Mouse (Mus musculus) left cerebral cortex, adult 18-20 months (tissue): Measurements from ENCODE around the gene Trabd2b. TPM values are rescaled to one million over a fixed set of nuclear protein-coding genes. Genes with fewer than 3 reads are reported as not detected.

Source experiments
- DNase-seq, 2 experiments: peaks; one replicate each; pipeline ENCODE4 v3.0.0; 2021 to 2022; ENCODE audit warnings: low spot score in 2 of 2, mixed read lengths in 1 of 2
- total RNA-seq, 2 experiments: library from RNA; stranded (reverse); gene quantifications; 2 replicates each; pipeline ENCODE4 v1.2.3; 2021

Trabd2b gene
- total RNA-seq, 2 experiments from 2014 or later, result 5.2 to 5.4 TPM

DNA sequence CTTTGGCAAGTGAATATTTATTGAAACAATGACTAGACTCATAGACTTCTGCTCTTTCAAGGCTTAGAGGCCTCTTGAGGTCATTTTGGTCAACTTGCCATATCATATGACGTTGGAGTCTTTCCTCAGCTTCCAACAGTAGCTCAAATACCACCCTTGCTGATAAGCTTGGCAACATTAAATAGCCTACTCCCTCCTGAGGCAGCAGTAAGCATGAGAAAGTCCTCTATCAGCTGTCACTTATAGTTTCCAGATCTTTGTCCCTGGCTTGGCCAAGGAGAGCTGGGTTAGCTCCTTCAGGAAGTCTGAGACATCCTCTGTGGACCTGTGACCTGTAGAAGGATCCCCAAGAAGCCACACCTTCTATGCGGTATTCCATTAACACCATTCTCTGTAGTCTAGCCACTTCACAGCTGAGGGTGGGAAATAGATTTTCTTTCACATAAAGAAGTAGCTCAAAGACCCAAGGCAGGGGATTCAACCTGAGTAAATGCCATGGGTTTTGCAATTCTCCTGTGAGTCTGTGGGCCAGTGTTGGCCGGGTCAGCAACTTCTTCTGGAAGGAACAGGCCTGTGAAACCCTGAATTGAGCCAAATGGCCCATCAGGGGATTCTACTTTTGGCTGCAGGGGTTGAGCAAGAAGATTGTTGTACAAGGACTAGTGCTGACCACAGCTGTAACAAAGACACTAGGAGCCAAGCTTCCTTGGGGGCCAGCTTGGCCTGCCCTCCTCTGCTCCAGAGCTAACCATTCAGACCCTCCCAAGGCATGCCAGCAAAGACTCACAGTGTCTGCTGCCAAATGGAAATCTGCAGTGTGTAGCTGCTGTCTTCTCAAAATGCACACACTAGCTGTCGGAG, 127.6 kb downstream of the Trabd2b start:
- no peak for DNase-seq

DNA sequence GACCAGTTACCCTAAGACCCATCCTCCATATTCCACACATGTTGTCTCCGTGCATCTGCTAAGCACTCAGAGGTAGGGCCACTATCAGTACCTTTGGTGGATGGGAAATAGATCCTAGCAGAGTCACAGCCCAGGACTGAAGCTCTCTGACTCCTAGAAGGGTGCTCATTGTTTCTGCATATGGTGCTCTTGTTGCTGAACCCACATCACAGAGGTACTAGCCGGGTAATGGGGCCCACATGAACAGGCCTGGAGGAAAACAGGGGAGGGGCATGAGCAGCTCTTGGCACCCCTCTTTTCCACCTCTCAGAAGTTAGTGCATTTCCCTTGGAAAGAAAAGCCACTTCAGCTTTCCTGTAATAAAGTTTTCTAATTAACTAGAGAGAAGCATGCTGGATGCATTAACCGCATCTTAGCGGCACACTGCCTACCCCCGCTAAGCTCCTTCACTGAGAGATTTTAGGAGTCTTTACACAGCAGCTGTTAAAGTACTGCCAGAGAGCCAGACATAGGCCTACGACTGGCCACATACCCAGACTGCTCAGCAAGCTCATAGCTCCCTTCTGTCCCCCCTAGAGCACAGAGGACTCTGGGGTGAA, 131.0 kb downstream of the Trabd2b start:
- DNase-seq, result no peak

DNA sequence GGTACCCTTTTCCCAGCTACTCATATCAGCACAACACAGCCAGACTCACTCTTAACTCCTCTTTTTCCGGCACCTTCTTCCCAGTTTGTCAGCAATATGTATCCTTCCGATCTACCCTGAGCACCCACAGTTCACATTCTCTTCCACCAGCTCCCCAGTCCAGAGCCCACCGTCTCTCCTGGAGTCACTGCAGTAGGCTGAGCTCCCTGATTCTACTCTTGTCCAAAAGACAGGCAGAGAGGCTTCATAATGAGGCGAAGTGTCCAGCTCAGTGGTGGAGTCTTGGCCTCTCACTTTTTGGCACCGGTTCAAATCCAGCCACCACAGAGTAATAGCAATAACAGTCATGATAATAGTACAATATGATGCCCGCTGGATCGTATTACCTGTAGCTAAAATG, 133.5 kb downstream of the Trabd2b start:
- DNase-seq, result no peak

DNA sequence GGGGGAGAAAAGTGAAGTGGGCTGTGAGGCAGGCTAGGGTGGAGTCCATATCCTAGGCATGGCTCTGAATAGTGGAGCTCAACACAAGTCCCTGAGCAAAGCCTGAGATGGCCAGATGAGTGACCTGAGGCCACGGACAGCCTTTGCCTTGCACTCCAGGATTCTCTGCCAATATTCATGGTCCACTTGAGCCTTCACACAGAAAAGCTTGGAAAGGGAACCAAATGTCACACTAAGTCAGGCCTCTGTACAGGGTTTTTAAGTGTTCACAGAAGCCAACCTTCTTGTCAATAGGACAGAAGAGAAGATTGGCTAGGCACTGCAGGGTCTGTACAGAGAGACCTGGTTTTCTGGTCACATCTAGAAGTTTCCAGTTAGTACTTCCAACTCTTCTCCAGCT, 134.7 kb downstream of the Trabd2b start:
- DNase-seq, result no peak

DNA sequence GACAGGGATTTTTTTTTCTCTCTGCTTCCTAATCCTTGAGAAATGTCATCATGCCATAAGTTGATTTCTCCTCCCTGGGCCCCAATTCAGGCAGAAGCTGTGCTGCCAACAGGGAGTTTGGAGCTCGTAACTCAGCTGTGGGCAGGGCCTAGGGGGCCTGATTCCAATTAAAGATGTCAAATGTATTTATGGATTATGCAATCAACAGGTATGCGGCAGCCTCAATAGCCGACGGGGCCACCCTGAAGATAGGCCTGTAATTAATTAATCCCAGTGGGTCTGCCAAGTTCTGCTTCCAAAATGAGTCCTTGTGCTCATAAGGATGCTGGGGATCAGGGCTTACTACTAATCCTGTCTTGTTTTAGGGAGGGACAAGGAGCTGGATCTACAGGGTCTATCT, 135.6 kb downstream of the Trabd2b start:
- no peak for DNase-seq

DNA sequence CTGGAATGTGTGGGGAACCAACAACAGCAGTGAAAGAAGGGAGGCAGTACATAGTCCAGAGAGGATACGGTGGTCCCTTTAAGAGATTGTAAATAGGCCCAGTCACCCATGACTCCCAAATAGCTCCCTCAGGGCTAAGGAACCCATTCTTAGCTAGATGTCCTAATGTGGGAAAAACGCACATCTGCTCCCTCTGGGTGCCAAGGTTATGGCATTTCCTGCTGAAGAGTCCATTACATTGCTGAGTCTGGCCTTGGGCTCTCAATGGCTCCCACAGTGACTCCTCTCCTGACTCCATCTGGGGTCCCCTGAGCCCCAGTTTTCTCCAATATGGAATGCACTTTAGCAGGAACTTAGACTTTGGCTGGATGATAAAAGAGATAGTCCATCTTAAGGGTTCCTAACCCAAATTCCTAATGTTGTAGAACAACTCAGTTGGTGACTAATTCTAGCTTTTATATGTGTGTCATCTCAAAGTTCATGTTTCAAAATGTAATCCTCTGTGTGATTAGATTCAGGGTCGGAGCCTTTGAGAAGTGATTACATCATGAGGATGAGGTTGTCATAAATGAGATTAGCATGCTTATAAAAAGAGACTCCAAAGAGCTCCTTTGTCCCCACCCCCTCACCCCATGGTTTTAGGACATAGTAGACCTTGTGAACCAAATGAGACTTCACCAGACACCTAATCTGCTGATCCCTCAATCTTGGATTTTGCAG, 139.1 kb downstream of the Trabd2b start:
- DNase-seq, result no peak

DNA sequence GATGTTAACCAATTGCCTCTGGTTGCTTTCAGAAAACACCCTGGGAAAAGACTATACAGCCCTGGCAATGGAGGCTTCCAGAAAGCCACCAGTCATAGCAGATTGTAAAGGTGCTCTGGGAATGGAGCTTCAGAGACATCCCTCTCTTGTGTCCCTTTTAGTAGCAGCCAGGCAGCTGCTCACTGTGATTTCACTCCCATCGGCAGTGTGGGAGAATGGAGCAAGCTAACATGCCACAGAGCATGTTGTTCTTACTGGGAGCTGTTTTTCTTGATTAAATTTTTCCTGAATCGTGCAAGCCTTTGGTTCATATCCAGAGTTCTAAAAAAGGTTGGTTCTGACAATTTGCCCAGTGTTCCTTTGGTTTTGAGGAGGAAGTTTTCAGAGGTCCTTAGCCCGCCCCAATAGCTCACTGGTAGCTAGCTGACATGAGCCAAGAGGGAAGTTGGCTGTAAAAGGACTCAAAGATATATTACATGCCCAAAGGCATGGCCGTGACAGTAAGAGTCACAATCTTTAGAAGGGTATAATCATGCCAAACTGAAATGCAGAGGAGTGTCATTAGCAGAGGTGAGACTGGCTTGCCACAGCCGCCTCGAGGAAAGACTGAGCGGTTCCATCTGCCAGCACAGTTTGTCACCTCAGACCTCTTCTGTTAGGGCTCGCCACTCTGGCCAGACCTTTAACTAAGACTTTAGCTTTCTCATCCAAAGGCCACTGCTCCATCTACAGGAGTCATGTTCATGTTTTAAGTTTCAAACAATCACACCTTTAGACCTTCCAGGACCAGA, 141.3 kb downstream of the Trabd2b start:
- peak in 1 of 2 experiments; percentile 7 for DNase-seq

DNA sequence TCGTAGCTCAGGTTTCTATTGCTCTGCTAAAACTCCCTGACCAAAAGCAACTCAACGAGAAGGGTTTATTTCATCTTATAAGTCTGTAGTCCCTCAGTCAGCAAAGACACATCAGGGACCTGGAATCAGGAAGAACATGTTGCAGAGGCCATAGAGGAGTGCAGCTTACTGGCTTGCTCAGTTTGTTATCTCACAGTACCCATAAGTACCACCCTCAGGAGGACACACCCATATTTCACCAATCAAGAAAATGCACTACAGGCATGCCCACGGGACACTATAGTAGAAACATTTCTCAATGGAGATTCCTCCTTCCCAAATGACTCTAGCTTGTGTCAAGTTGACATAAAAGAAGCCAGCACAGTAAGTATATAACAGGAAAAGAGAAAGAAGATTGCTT, 143.0 kb downstream of the Trabd2b start:
- DNase-seq, result no peak

DNA sequence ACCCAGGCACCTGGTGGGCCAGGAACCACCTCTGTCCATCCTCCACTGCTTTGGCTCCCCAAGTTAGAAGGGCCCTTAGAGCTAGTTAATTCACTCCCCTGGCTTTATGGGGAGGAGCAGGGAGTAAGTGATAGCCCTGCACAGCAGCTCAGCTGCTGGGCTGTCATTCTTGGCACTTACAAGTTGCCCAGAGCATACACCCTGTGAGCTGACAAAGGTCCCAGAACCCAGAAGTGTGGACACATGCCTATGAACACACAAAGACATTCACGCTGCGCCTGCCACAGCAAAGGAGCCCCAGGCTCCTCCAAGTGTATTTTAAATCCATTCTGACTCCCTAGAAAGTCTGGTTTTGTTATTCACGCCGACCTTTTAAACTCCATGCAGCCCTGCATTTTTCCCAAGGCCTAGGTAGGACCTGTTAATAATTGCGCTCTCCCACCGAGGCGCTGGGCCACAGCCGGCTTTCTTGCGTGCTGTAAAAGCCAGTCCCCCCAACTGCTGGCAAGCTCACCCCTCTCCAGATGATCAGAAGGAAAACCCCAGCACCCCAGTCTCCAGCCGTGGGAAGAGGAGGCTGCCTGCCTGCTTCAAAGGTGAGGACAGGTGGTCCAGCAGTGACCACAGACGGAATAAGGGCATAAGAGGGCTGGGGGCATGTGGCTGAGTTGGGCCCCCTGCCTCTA, 144.1 kb downstream of the Trabd2b start:
- no peak for DNase-seq

DNA sequence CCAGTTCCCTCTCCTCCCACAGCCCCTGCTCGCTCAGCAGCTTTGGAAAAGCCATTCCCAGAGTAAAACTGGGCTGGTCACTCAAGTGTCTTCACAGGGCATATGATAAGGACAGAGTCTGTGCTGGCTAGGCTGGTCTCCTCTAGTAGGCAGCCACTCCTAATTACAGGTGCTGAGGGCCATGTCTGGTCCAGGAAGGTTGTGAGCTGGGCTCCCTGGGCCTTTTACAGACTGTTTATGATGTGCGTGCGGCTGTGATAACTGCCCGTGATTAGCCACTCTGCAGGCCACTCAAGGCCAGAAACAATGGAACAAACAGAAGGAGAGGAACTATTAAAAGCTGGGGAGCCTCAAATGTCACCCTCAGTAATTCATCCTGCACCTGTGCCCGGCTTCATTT, 150.4 kb downstream of the Trabd2b start:
- DNase-seq, result no peak

DNA sequence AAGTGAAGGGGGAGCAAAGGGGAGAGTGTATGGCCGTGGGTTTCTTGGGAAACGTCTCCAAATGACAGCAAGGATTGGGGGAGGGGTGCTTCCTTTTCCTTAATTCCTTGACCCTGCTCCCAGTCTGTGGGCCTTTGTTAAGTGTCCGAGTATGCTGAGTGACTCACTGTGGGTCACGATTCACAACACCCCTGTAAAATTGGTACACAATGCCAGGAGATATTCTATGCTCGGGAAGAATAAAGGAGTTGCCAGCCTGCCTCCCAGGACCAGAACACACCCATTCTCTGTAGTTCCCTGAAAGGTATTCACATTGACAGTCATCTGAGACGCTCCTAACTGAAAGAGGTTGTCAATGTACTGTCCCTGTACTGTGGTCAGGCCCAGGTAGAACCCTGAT, 151.2 kb downstream of the Trabd2b start:
- DNase-seq, result no peak

DNA sequence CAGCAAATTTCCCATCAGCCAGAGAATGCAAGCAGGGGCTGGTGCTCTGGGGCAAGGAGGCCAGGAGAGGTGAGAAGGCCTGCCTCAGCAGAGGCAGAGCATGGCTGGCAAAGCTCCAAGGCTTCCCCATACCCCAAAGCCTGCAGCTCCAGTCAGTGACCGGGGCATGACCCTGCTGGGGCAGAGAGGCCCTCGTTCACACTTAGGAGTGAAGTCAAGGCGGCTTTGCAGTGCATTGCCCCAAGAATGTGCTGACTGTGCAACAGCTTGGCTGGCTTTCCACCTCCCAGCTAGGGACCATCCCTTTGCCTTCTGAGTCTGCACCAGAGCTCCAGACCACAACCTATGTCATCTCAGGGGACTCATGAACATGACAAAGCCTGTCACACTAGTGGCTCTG, 152.0 kb downstream of the Trabd2b start:
- DNase-seq, result no peak

DNA sequence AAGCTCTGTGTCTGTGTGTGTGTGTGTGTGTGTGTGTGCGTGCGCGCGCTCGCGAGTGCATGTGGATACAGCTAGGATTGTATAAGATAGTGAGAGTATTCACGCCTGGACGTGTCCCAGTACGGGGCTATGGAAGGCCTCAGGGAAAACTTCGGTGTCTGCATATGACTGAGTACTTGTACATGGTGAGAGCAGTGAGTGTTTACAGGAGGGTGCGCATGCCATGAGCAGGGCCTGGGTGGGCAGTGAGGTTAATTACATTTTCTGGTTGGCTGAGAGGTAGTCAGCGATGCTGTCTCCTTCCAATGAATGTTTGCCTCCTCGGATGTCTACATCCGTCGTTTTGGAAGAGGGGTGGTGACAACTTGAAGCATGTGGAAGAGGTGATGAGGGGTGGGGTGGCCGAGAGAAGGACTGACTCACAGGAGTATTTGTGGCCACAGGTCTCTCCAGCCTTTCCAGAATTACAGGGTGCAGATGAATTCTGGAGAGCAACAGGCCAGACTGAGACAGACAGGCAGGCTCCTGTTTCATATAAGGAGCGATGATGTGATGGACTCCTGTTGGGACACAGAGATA, 154.2 kb downstream of the Trabd2b start:
- no peak for DNase-seq

DNA sequence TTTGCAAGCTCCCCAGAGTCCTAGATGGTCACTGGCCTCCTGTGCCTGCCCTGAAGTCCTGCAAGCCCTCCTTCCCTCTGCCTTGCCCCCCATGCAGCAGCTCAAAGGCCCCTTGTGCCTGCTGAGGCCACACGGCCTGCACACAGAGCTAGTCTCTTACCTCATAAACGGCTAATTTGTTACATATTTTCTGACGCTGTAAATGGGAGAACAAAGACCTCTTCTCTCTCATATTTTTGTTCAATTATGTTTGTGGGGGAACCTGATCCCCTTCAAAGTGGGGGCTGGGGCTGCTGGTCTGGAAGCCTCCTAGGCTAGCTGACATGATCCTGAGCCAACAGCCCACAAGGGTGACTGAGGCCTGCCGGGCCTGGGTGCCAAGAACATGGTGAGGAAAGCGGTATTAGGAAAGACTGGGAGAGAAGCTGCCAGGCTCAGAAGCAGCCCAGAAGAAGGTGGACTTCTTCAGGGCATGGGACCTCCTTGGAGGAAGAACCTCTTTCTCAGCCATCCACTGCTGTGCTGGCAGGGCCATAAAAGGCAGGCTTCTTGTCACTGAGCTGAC, 157.7 kb downstream of the Trabd2b start:
- no peak for DNase-seq

DNA sequence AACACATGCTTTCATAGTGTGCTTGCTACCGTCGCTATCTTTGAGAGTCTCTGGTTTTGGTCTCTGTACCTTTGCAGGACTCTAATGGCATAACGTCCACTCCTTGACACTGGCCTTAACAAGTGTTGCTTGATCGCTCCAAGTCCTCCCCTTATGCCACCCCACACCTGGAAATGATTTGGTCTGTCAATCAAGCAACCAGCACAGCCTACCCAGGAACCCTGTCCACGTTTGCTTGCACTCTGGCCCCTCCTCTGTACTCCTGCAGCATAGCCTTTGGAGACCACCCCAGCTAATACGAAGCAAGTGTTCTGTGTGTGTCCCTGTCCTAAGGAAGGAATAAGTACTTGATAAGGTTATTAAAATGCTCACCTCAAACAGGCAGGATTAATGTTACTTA, 161.1 kb downstream of the Trabd2b start:
- DNase-seq, result no peak

DNA sequence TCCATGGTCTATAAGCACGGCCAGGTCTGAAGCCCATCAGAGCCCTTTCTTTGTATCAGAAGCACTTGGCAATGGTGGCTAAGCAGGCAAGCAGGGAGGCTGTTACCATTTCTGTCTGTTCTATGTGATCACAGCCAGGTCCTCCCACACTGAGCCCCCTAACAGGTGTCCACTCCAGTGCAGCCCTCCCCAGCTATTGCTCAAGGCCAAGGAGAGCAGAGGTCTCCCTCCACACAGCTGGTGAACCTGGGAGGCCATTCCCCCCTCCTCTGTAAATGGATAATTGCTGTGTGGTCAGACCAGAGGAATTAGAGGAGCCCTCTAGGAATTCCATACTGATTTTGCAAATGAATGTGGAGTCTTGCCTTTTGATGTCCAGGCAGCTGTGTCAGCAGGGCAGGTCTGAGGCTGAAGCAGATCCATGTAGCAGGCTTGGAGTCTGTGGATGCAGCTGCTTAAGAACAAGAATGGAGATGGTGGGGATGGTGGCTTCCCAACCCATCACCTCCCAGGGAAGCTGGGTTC, 161.6 kb downstream of the Trabd2b start:
- no peak for DNase-seq

DNA sequence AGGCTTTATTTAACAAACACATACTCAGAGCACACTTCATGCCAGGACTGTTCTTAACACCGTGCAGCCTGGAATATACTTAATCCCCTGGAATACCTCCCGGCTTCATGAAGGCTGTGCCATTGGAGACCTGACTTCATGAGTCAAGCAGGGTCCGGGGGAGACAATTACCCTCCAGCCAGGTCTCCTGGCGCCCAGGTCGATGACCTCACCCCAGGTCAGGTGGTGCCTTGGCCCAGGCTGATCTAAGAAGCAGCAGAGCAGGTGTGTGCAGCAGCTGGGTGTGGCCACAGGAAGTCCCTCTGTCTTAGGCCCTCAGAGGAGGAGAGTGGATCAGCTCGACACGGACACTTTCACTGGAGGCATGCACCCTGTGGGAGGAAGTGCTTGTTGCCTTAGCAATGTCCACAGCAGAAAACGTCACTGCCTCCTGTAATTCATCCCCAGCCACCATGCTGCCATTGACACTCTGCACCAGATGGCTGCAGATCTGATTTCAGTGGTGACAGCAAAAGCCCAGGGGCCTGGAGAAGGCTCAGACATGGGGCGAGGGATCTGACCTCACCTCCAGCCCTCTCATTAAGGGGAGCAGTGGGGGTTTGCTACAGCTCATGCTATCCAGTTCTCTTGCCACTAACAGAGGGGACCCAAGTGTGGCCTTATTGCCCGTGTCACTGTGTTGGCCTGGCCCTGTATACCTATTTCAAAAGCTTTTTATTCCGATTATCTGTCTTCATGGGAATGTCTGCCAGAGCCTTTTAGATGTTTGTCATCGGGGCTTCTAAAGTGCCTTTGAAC, 171.8 kb downstream of the Trabd2b start:
- no peak for DNase-seq

DNA sequence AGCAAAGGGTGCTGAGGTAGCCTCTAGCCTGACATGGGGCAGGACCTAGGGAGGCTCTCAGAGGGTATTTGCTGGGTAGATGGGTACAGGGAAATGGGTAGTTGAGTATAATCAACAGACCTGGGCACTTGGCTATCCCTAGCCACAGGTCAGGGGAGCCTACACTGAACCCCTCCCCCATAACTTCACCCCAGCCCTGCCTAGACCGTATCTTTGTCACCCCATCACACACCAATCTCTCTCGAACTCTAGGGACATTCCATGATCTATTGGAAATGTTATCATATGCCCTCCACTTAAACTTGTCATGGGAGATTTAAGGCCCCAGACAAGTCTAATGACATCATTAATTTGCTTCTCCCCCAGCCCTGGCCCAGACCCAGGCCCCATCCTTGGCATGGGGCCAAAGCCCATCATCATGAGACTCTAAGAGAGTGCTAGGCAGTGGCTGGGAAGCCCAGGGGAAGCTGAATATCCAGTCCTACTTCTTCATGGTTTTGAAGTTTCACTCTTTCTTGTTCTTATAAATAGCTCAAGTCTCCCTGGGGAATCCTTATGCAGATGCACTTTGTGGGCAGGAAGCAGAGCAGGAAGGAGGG, 177.1 kb downstream of the Trabd2b start:
- DNase-seq, result no peak

DNA sequence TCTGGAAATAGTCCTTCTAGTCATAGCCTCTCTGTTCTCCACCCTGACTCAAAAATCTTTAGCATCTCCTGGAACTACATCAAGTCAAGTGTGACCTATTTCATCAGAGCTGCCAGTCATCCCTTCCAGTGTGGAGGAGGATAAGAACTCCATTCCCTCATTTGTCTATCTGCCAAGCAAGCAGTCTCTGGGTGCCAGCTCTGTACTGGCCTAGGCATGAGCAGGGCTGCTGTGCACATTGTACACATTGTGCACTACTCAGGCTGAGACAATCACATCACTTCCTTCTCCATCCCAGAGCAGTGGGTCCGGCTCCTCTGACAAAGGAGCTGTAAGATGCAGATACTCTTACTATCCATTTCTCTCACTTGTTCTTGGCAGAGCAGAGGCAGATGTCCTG, 178.2 kb downstream of the Trabd2b start:
- DNase-seq, result peak; percentile 5 to 24
